Mouse (Mus musculus) kidney, adult 9 months (tissue): Measurements from ENCODE around the gene Chp1.
A peak's percentile ranks its signal among the peaks of the same experiment; 100 is the strongest.
"Not testable (repeated sequence)": the region's sequence is repeated elsewhere in the genome, so short reads cannot be mapped to it uniquely, and the experiment has no call there.

ENCODE experiments used
- DNase-seq: peaks from one replicate; pipeline ENCODE4 v3.0.0; 2022

Chp1 gene

DNA sequence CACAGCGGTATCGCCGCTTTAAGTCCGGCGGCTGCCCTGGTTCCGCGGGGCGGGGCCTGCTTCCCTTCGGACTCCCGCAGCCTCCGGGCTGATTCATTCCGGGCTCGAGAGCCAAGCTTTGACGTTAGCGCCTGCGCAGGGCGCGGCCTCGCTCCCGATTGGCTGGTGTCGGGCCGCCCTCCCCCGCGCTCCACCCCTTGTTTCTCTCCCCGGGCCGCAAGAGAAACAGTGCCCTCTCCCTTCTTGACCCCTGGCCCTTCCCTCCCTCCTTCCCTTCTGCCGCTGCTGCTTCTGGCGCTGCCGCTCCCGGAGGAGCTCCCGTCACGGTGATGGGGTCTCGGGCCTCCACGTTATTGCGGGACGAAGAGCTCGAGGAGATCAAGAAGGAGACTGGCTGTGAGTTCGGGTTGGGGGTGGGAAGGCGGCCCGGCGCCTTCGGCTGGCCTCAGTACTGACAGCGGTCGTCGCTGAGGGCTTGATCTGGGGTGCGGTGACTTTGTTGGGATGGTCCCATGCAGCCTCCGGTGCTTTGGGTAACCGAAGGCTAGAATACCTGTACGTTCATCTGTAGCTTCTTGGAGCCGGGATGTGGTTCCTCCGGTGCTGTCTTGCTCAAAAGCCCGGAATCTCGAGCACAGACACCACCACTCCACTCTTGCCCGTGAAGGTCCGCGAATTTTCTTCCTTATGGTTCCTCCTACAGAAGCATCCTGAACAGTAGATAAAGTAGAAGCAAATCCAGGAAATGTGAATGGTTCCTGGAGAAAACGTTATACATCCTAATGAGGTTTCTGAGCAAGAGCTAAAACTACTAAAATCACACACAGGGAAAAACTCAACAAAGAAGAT, at the start of gene Chp1, which contains the start of gene Exd1:
TSS of gene Chp1 (plus strand) at position 176 of the 849 bp plus-strand sequence.
TSS of gene Exd1 (minus strand) at position 106 of the 849 bp plus-strand sequence.
- DNase-seq: peak; percentile 99

DNA sequence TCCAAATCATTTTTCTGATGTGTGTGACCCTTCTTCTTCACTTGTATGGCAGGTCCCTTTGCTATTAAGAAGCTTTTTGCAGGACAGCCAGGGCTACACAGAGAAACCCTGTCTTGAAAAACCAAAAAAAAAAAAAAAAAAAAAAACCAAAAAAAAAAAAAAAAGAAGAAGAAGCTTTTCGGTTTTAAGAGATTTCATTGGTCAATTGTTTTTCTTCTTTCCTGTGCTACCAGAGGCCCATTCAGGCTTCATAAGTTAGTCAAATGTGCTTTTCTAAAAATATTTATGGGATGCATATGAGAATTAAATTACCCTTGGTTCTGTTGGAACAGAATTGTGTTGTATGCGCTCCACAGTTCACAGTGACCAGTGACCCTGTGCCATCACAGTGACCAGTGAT, 48.6 kb upstream of the Chp1 start:
- DNase-seq: no peak

DNA sequence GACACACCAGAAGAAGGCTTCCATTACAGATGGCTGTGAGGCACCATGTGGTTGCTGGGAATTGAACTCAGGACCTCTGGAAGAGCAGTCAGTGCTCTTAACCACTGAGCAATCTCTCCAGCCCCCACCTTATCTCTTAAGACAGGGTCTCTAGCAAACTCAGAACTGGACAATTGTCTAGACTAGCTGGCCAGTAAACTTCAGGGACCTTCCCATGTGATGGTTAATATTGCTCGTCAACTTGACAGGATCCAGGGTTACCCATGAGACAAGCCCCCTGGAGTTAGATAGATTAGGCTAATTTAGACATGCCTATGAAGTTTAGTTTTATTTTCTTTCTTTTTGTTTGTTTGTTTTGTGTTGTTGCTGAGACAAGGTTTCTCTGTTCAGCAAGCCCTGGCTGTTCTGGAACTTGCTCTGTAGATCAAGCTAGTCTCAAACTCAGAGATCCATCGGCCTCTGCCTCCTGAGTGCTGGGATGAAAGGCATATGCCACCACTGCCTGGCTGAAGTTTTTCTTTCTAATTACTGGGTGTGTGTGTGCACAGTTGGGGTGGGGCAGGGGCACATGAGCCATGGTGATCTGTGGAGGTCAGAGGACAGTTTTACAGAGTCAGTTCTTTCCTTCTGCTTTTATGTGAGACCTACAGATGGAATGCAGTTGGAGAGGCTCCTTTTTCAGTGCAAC, 46.4 kb upstream of the Chp1 start:
- no peak for DNase-seq

DNA sequence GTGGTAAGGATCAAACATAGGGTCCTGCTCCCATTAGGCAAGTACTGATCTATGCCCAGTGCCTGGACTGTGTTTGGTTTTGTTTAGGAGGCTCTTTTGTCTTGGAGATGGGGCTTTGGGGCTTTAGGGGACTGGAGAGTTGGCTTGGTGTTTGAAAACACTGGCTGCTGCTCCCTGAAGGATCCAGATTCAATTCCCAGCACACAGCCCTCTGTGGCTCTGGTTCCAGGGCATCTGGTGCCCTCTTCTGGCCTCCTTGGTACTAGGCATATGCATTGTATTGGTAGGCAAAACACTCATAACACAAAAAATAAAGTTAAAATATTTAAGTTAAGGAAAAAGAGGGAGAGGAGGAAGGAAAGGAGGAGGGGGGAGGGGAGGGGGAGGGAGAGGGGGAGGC, 40.4 kb upstream of the Chp1 start:
- peak; percentile 28 for DNase-seq

DNA sequence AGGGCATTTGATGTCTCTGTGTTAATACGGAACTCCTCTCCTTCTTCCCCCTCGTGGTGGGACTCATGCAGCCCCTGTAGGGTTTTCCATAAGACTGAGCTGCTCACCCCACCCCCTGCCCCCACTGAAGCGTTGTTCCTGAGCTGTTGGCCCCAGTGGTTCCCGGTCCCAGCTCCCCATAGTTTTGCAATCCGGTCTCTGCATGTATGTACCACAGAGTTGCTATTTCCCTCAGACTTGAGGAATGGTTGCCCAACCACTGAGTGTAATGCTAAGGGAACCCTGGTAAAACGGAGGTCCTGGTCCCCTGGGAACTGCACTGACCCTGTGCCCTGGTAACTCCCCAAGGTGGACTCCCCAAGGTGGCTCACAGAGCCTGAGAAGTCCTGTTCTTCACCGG, 39.0 kb upstream of the Chp1 start:
- DNase-seq: not testable (repeated sequence)

DNA sequence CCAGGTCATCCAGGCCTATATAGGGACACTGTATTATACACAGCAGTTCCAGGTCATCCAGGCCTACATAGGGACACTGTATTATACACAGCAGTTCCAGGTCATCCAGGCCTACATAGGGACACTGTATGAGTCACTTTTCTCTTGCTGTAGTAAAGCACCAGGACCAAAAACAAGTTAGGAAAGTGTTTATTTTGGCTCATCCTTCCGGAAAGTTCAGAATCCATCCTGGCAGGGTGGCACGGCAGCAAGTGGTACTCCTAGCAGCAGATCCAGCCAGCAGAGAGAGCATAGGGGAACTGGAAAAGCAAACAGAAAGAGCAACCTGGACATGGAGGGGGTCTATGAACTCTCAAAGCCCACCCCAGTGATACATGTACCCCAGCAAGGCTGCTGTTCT, 36.6 kb upstream of the Chp1 start:
- DNase-seq: peak; percentile 14

DNA sequence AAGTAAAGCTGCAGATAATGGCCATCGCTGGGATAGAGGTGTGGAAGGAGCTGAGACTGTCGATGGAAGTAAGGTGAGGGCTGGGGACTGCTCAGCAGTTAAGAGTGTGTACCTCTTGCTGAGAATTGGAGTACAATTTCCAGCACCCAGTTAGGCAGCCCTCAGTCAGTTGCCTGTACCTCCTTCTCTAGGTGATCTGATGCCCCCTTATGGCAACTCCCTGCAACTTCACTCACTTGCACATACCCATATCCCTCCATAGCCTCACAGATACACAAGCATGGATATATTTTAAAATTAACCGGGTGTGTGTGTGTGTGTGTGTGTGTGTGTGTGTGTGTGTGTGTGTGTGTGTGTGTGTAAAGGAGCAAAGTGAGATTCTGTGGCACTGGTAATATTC, 35.2 kb upstream of the Chp1 start:
- DNase-seq: peak; percentile 28

DNA sequence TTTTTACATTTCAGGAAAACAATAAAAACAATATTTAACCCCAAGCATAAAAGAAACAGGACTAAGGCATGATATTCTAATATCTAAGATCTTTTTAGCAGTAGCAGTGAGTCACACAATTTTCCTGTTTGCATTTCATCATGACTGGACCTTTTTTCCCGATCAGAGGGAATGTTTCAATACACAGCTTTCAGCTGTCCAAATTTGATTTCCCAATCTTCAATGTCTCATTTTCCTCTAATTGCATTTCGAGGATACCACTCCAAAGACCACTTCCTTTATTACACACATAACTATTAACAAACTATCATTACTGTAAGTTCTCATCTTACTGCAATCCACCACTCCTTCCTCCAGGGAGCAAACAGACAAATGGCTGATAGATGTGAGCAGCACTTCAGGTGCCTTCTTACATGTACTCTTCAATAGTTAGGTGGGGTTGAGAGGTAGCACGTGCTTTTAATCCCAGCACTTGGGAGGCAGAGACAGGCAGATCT, 33.4 kb upstream of the Chp1 start:
- no peak for DNase-seq

DNA sequence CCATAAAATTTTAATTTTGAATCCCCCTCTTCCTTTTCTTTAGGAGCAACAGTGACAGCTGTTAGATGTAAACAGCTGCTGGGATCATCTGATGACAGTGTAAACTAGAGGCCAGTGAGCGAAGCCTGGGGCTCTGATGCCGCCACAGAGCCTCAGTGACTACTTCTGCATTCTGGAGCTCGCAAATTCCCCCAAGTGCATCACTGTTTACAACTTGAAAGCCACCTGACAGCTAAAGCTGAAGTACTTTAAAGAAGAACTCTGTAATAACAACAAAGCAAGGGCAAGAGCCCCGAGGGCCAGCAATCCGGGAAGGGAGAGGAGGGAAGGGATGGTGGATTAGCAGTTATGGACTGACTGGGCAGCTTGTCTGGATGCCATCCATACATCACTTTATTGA, 30.7 kb upstream of the Chp1 start:
- no peak for DNase-seq

DNA sequence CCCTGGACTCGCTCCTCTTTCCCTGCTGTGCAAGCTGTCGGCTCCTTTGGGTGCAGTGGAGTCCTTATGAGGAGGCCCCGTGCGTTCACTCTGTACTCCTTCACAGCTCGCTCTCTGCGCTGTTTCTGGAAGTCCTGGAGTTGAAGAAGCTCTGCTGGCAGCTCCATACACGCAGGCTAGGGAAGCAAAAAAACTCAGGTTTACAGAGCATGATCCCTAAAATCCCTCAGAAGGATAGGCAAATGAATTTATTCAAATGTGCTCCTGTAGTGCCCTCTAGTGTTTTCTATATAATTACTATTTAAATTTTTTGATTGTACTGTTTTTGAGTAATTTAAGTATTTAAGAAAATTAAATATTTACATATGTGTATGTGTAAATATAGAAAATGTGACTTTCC, 26.9 kb upstream of the Chp1 start:
- peak; percentile 15 for DNase-seq

DNA sequence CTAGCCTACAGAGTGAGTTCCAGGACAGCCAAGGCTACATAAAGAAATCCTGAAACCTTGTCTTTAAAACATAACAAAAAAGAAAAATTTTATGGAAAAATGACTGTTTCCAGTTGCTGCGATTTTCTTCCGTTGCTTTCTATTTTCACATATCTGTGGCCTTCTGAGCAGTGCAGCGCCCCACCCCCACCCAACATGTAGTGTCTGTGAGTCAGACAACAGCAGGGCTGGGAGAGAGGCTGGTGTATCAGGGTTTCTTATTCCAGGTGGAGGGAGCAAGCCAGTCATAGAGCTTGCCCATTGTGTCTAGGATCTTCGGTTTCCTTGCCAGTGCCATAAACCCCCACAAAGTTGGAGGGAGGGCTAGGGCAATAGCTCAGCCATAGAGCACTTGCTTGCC, 23.7 kb upstream of the Chp1 start:
- no peak for DNase-seq

DNA sequence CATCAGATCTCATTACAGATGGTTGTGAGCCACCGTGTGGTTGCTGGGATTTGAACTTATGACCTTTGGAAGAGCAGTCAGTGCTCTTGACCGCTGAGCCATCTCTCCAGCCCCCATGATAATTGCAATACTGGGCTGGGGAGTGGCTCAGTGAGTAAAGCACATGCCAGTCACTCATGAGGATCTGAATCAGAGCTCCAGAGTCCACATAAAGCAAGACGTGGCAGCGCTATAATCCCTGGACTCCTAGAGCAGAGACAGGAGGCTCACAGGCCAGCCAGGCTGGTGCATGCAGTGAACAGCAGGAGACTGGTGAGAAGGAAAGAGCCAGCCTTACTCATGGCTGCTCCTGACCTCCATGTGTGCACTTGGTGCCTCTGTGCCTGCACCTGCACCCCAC, 22.1 kb upstream of the Chp1 start:
- DNase-seq: no peak

DNA sequence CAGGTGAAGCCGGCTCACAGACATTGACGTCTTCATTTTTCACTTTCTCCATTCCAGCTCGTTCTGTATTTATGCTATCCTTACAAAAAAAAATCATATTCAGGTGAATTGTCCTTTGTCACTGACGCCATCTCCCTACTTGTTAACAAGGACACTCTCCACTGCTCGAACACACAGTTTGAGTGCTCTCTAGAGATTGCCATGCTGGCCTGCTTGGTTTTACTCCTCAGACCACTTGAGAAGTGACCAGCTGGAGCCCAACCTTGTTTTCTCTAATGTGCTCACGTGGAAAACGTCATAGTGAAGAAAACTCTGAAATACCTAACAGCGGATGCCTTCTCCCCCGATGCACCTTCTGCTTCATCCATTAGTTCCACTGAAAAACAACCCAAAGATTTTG, 8.7 kb upstream of the Chp1 start:
- DNase-seq: no peak

DNA sequence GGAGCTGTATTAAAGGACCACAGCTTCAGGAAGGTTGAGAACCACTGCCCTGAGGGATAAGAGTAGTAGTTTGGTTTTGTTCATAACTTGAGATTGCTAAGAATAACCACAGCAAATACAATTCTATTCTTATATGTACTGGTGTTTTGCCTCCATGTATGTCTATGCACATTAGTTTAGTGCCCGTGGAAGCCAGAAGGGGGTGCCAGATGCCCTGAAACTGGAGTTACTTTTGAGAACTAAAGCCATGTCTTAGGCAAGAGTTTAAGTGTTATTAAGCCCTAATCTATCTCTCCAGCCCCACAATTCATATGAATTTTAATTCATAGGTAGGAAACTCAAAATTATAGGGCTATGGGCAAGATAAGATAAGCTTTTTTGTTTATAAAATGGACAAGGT, 5.4 kb upstream of the Chp1 start:
- peak; percentile 83 for DNase-seq

DNA sequence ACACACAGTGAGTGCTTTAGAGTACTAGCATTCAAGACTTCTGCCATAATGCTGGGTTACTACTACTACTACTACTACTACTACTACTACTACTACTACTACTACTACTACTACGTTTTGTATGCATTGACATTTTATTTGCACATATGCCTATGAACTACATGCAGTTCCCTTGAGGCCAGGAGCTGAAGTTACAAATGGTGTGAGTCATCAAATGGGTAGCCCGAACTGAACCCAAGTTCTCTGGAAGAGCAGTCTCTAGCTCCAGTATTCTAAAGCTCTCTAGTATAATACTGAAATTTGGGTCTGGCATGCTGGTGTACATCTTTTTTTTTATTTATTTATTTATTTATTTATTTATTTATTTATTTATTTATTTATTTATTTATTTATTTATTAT, 3.8 kb upstream of the Chp1 start:
- no peak for DNase-seq

DNA sequence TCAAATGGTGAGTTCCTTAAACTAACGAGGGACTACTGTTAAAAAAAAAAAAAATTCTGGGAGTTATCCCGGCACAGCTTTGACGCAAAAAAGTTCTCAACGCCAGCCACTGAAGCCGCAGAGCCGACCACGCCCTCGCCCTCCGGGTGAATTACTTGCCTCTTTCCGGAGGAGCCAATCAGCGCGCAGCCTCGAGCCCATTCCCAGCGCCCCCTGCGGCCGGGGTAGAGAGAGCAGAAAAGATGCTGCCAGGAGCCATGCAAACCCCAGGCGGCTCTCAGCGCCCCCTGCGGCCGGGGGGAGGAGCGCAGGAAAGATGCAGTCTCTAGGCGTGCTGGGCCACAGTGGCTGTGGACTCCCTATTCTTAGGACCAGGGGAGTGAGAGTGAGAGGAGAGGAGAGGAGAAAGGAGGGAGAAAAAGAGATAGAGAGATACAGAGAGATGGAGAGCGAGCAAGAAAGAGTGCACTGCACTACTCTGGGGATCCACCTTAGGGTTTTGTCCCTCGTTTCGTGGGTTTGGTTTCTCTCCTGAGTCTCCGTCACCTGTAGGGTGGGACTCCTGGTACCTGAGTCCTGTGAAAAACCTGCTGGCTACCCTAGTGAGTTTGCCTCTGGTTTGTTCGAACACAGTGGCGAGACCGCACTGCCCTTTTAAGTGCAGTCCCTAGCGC, 512 bp upstream of the Chp1 start:
- peak; percentile 92 for DNase-seq

DNA sequence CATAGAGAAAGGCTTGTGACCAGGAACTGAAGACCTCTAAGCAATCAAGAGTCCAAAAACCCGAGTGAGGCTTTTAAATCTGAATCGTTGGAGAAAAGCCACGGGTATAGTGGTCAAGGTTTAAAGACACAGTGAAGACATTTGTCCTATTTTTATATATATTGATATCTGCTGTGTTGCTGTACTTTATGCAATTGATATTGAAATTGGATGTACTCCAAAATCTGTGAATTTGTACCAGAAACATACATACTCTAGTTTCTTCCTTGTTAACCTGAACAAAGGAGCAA, 819 bp downstream of the Chp1 start:
- DNase-seq: no peak

DNA sequence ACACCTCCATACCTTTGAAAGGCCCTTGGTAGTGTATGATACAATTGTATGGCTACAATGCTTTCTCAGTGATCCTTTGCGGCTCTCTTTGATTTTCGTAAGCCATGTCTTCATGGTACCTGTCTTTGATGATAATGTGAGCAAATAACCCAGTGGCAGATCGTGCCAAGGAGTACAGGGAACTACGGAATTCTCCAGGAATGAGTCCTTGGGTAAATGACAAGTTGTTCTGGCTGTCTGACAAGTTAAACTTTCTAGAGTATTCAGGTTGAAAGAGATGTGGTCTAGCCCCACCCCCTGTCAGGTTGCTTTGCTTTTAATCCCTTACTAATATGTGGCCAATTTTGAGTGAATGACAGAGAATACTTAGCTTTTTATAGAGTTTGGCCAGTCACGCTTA, 1.2 kb downstream of the Chp1 start:
- DNase-seq: peak; percentile 49

DNA sequence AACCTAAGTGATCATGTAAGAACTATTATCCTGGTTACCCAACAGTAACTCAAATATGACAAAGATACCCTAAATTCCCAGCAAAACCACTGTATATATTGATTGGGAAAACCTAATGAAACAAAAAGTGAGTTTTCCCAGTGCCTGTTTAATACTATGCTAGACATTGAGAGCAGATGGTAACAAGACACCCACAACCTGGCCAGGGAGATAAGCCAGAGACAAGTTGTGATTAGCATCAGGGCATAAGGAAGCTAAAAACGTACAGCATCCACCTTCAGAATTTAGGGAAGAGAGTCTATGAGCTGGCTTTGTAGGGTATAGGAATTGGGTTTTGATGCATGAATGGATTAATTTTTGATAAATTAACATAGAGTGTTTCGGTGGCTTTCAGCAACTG, 2.2 kb downstream of the Chp1 start:
- no peak for DNase-seq

DNA sequence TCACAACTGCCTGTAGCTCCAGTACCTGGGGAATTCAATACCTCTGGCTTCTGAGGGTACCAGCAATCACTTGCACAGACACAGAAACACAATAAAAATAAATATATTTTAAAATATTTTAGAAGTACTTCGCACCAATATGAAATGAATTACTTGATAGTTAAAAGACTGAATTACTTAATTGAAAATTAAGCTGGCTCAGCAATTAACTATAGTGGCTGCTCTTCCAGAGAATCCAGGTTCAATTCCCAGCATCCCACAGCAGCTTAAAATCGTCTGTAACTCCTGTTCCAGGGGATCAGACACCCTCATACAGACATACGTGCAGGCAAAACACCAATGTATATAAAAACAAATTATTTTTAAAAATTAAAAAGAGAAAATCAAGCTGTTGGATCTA, 10.5 kb downstream of the Chp1 start:
- no peak for DNase-seq

DNA sequence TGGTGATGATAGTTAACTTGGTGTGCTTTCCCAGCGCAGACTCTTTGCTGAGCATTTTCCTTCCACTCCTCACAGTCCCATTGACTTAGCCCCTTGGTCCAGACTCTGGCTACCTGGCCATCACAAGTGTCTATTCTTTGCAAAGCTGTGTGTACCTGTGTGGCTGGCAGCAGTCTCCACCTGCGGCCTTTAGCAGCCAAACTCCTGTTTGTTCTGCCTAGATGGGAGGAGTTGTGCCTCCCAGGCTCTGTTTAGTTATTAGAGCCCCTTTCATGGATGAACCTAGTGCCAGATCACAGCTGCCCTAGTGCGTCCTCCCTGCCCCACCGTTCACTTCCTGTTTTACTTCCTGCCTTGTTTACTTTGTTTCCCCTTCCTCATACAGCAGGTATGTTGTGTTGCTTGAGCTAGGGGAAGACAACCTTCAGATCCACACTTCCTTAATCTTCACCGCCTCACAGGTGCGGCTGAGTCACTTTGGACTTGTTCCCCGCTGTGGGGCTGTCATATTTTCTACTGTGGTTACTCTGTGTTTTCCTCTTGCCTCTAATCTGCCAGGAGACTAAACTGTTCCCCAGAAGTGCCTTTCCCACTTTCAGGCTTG, 11.3 kb downstream of the Chp1 start:
- DNase-seq: no peak

DNA sequence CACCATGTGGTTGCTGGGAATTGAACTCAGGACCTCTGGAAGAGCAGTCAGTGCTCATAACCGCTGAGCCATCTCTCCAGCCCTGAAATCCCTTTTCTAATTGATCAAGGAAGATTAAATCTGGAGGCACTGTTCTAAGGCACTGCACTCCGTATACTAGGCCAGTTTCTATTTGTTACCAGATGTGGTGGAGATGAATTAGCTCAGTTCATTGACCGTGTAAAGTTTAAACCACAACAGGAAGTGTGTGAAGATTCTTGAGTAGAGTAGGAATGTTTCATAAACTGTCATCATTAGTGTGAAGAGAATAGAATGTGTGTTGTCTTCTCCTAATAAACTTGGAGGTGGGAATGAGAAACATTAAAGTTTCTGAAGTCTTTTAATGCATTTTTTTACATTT, 14.3 kb downstream of the Chp1 start:
- DNase-seq: no peak

DNA sequence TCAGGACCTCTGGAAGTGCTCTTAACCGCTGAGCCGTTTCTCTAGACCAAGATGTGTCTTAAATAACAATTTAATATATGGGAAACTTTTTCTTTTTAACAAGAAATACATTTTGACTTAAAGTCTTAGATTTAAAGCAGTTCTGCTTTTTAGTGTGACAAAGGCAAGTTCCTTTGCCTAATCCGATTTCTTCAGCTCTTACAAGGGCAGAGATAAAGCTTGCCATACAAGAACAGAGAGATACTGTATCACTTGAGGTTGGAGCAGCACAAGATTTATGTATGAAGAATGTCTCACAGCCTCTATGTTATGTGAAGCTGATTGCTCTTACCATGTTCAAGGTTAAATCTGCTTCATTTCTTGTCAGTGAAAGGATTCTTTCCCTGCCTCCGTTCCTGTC, 17.8 kb downstream of the Chp1 start:
- no peak for DNase-seq
